Mouse (Mus musculus) lung, postnatal 0 days (tissue): ENCODE results near the gene Lgi1. TPM values are rescaled to one million over a fixed set of nuclear protein-coding genes. Genes with fewer than 3 reads are reported as not detected.

Source experiments
- ATAC-seq: fragments of 200-750 bp; cut with Nextera tagmentation; 2 replicates; pipeline ENCODE4 v1.8.0; 2017; ENCODE audit warnings: moderate library complexity
- DNase-seq: peaks from one replicate; pipeline ENCODE4 v3.0.0-alpha.2; 2016; ENCODE audit warnings: low spot score
- H3K27ac ChIP-seq: fragments of 300-500 bp; sonication (generic); 2 replicates; pipeline ENCODE4 v1.5.1; 2014; ENCODE audit warnings: antibody characterized with exemption, mild to moderate bottlenecking, low read length, mixed read lengths
- H3K27me3 ChIP-seq: fragments of 300-500 bp; sonication (generic); replicated peaks from 2 replicates; pipeline ENCODE4 v1.6.1; 2014; ENCODE audit warnings: low read length, mixed read lengths; ENCODE audit not compliant: insufficient read depth
- H3K36me3 ChIP-seq: fragments of 300-500 bp; sonication (generic); 2 replicates; pipeline ENCODE4 v1.6.1; 2014; ENCODE audit warnings: low read length, mixed read lengths; ENCODE audit not compliant: insufficient read depth
- H3K4me1 ChIP-seq: fragments of 300-500 bp; sonication (generic); 2 replicates; pipeline ENCODE4 v1.6.1; 2014; ENCODE audit warnings: antibody characterized with exemption, low read depth, low read length, mixed read lengths; ENCODE audit not compliant: insufficient read depth
- H3K4me2 ChIP-seq: fragments of 300-500 bp; sonication (generic); replicated peaks from 2 replicates; pipeline ENCODE4 v1.6.1; 2014; ENCODE audit warnings: low read depth, mild to moderate bottlenecking, low read length, moderate library complexity, mixed read lengths
- H3K4me3 ChIP-seq: fragments of 300-500 bp; sonication (generic); 2 replicates; pipeline ENCODE4 v1.5.1; 2014; ENCODE audit warnings: low read depth, low read length
- H3K9ac ChIP-seq: fragments of 300-500 bp; sonication (generic); replicated peaks from 2 replicates; pipeline ENCODE4 v1.6.1; 2014; ENCODE audit warnings: low read depth, mild to moderate bottlenecking
- H3K9me3 ChIP-seq: fragments of 300-500 bp; sonication (generic); 2 replicates; pipeline ENCODE4 v1.6.1; 2016; ENCODE audit warnings: low read length, mixed read lengths
- CTCF ChIP-seq: IDR thresholded peaks from 2 replicates; pipeline ENCODE4 v1.5.1; 2016; ENCODE audit warnings: antibody characterized with exemption, mild to moderate bottlenecking
- EP300 ChIP-seq: IDR thresholded peaks from 2 replicates; pipeline ENCODE4 v1.6.1; 2016; ENCODE audit warnings: antibody characterized with exemption, mild to moderate bottlenecking, control low read depth
- WGBS: fragments of 180-500 bp; shearing (Covaris S2); extraction: QIAGEN DNeasy Blood & Tissue Kit; methylation state at CpG from one replicate; pipeline ENCODE4 v1.1.7; 2014; 5-methylcytosine and 5-hydroxymethylcytosine counted together
- polyA plus RNA-seq: library from polyadenylated mRNA; unstranded; fragments of >200 nt; fragmentation: Nextera tagmentation; extraction: Ambion mirVana; gene quantifications from 2 replicates; pipeline ENCODE4 v1.2.1, GENCODE M21; 2015

The Lgi1 gene
- polyA plus RNA-seq, 1 experiment from 2014 or later = 0.07 TPM

- no peak overlapping the region for H3K4me2 ChIP-seq
- H3K27ac ChIP-seq = no peak overlapping the region
- no peak for TF ChIP-seq EP300
- no peak for TF ChIP-seq CTCF
- H3K27me3 ChIP-seq = no peaks in the 10 kb centered on the region
- no peaks in the 10 kb centered on the region for H3K4me1 ChIP-seq
- H3K9me3 ChIP-seq = no peaks in the 10 kb centered on the region
- no peak for DNase-seq
- no peak for ATAC-seq
- WGBS = 84% methylated on average over 3 of the region's 3 CpGs
- H3K36me3 ChIP-seq = no peaks in the 10 kb centered on the region
- no peak overlapping the region for H3K4me3 ChIP-seq
- no peak overlapping the region for H3K9ac ChIP-seq
These were observed 4.9 kb upstream of the Lgi1 start for GRCm38 (mm10) chr19:38259436-38259835.

- H3K4me1 ChIP-seq = no peaks in the 10 kb centered on the region
- no peaks in the 10 kb centered on the region for H3K9me3 ChIP-seq
- H3K27me3 ChIP-seq = no peaks in the 10 kb centered on the region
- H3K36me3 ChIP-seq = no peaks in the 10 kb centered on the region
- no peak overlapping the region for H3K4me3 ChIP-seq
- TF ChIP-seq EP300 (no peak), CTCF (no peak)
- no peak overlapping the region for H3K4me2 ChIP-seq
- H3K27ac ChIP-seq = no peak overlapping the region
- ATAC-seq = no peak
- 41% methylated on average over 4 of the region's 4 CpGs for WGBS
- no peak for DNase-seq
- no peak overlapping the region for H3K9ac ChIP-seq
These were observed 4.0 kb upstream of the Lgi1 start for GRCm38 (mm10) chr19:38260346-38260745.

GRCm38 (mm10) chr19:38261351-38261750 lies 3.0 kb upstream of the Lgi1 start:
- no peaks in the 10 kb centered on the region for H3K27me3 ChIP-seq
- H3K4me2 ChIP-seq = no peak overlapping the region
- no peaks in the 10 kb centered on the region for H3K36me3 ChIP-seq
- H3K9me3 ChIP-seq = no peaks in the 10 kb centered on the region
- no peak overlapping the region for H3K27ac ChIP-seq
- WGBS = 79% methylated on average over 5 of the region's 5 CpGs
- no peak overlapping the region for H3K4me3 ChIP-seq
- TF ChIP-seq EP300 = no peak
- no peak for TF ChIP-seq CTCF
- ATAC-seq (no peak), DNase-seq (no peak)
- no peak overlapping the region for H3K9ac ChIP-seq
- H3K4me1 ChIP-seq = no peaks in the 10 kb centered on the region

GRCm38 (mm10) chr19:38263829-38264504 lies 369 bp upstream of the Lgi1 start:
- 26% methylated on average over 14 of the region's 14 CpGs for WGBS
- Histone ChIP-seq H3K4me3 (no peak overlapping the region), H3K27me3 (no peaks in the 10 kb centered on the region), H3K9me3 (no peaks in the 10 kb centered on the region), H3K27ac (no peak overlapping the region), H3K4me1 (no peaks in the 10 kb centered on the region), H3K9ac (no peak overlapping the region), H3K36me3 (no peaks in the 10 kb centered on the region), H3K4me2 (no peak overlapping the region)
- ATAC-seq (no peak), DNase-seq (peak; percentile 35)
- TF ChIP-seq EP300 (no peak), CTCF (peak; percentile 57)

GRCm38 (mm10) chr19:38265767-38266166 lies 1.4 kb downstream of the Lgi1 start:
- ATAC-seq = no peak
- no peaks in the 10 kb centered on the region for H3K27me3 ChIP-seq

GRCm38 (mm10) chr19:38267469-38267868 lies 3.1 kb downstream of the Lgi1 start:
- Histone ChIP-seq H3K9me3 (no peaks in the 10 kb centered on the region), H3K4me2 (no peak overlapping the region), H3K27ac (no peak overlapping the region), H3K9ac (no peak overlapping the region), H3K4me3 (no peak overlapping the region), H3K4me1 (no peaks in the 10 kb centered on the region), H3K36me3 (no peaks in the 10 kb centered on the region), H3K27me3 (no peaks in the 10 kb centered on the region)
- DNase-seq = no peak
- 77% methylated on average over 5 of the region's 5 CpGs for WGBS
- no peak for ATAC-seq
- TF ChIP-seq EP300 (no peak), CTCF (no peak)

More at GRCm38 (mm10) chr19:38265767-38266166, 1.4 kb downstream of the Lgi1 start:
- H3K4me2 ChIP-seq = no peak overlapping the region
- H3K27ac ChIP-seq = no peak overlapping the region
- DNase-seq = no peak
- no peaks in the 10 kb centered on the region for H3K36me3 ChIP-seq
- H3K4me1 ChIP-seq = no peaks in the 10 kb centered on the region
- H3K4me3 ChIP-seq = no peak overlapping the region
- TF ChIP-seq EP300 = no peak
- no peak for TF ChIP-seq CTCF
- H3K9ac ChIP-seq = no peak overlapping the region
- H3K9me3 ChIP-seq = no peaks in the 10 kb centered on the region
- WGBS = 85% methylated on average over 5 of the region's 5 CpGs
